Mouse (Mus musculus) neural tube, embryonic 11.5 days (tissue): ENCODE results near the gene Gm17662. TPM values are rescaled to one million over a fixed set of nuclear protein-coding genes. Genes with fewer than 3 reads are reported as not detected.

Experiments used
- ATAC-seq: fragments of 200-750 bp; cut with Nextera tagmentation; 2 replicates; pipeline ENCODE4 v1.8.0; 2017; ENCODE audit warnings: moderate number of reproducible peaks, mild to moderate bottlenecking, moderate TSS enrichment, moderate library complexity; ENCODE audit not compliant: insufficient read depth, low FRiP score, low TSS enrichment
- DNase-seq: peaks from one replicate; pipeline ENCODE4 v3.0.0-alpha.2; 2015; ENCODE audit warnings: low spot score
- H3K27ac ChIP-seq: fragments of 300-500 bp; sonication (generic); 2 replicates; pipeline ENCODE4 v1.5.1; 2014; ENCODE audit warnings: low read depth, mild to moderate bottlenecking, low read length
- H3K27me3 ChIP-seq: fragments of 300-500 bp; sonication (generic); 2 replicates; pipeline ENCODE4 v1.6.1; 2014; ENCODE audit warnings: mild to moderate bottlenecking, low read length, mixed read lengths; ENCODE audit not compliant: control insufficient read depth, insufficient read depth
- H3K36me3 ChIP-seq: fragments of 300-500 bp; sonication (generic); 2 replicates; pipeline ENCODE4 v1.6.1; 2014; ENCODE audit warnings: mild to moderate bottlenecking, low read length, moderate library complexity, mixed read lengths; ENCODE audit not compliant: control insufficient read depth, insufficient read depth
- H3K4me1 ChIP-seq: fragments of 300-500 bp; sonication (generic); 2 replicates; pipeline ENCODE4 v1.6.1; 2014; ENCODE audit warnings: low read length, mixed read lengths; ENCODE audit not compliant: control insufficient read depth, insufficient read depth
- H3K4me2 ChIP-seq: fragments of 300-500 bp; sonication (generic); 2 replicates; pipeline ENCODE4 v1.6.1; 2014; ENCODE audit warnings: low read depth, mild to moderate bottlenecking, moderate library complexity
- H3K4me3 ChIP-seq: fragments of 300-500 bp; sonication (generic); 2 replicates; pipeline ENCODE4 v1.5.1; 2014; ENCODE audit warnings: low read depth, low read length
- H3K9ac ChIP-seq: fragments of 300-500 bp; sonication (generic); 2 replicates; pipeline ENCODE4 v1.6.1; 2014; ENCODE audit warnings: mild to moderate bottlenecking, low read length
- H3K9me3 ChIP-seq: fragments of 300-500 bp; sonication (generic); 2 replicates; pipeline ENCODE4 v1.6.1; 2016; ENCODE audit warnings: low read length; ENCODE audit not compliant: control insufficient read depth
- whole genome bisulfite sequencing: fragments of 180-500 bp; shearing (Covaris S2); extraction: QIAGEN DNeasy Blood & Tissue Kit; methylation state at CpG from one replicate; pipeline ENCODE4 v1.1.7; 2014; 5-methylcytosine and 5-hydroxymethylcytosine counted together
- polyA plus RNA-seq: library from polyadenylated mRNA; unstranded; fragments of >200 nt; fragmentation: Nextera tagmentation; extraction: Ambion mirVana; gene quantifications from 2 replicates; pipeline ENCODE4 v1.2.1, GENCODE M21; 2014

Gm17662 gene
- polyA plus RNA-seq, 1 experiment from 2014 or later, result not detected

DNA sequence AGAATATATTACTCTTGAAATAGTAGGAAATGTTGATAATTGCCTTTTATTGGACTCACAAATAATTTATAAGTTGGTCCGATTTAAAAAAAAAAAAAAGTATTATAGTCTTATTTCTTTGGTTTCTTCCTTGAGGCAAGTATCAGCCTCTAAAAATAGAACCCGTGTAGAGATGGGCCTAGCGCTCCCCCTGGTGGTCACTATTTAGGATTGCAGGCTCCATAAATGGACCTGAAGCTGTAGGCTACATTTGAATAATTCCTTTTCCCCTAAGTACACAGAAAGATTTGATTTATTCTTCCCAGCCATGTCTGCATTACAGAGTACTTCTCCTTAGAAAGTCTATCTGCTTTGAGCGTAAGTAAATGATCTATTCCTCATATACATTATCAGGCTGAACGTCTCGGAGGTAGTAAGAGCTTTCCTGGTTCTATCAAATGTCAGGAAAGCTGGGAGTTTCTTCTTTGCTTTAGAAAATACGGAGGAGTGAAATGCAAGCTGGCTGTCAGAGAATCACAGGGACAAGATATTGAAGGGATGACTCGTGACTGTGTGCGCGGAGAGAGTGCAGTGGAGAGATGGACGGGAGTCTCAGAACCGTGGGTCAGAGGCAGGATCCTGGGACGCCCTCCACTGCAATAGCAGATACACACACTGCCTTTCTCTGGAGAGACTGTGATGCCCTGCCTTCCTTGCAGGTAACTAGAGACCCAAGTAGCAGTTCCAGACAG lies 37.0 kb downstream of the Gm17662 start:
- ATAC-seq (no peak), DNase-seq (peak; percentile 54)
- no peak overlapping the region for H3K27ac ChIP-seq
- 58% methylated on average over 13 of the region's 13 CpGs for WGBS
- no peak overlapping the region for H3K4me3 ChIP-seq
- no peak overlapping the region for H3K4me2 ChIP-seq
- no peaks in the 10 kb centered on the region for H3K36me3 ChIP-seq
- no peaks in the 10 kb centered on the region for H3K27me3 ChIP-seq
- no peaks in the 10 kb centered on the region for H3K9me3 ChIP-seq
- H3K4me1 ChIP-seq, result no peaks in the 10 kb centered on the region
- no peak overlapping the region for H3K9ac ChIP-seq

GRCm38 (mm10) chr4:104902836-104903235 lies 45.7 kb downstream of the Gm17662 start:
- Histone ChIP-seq H3K36me3 (no peaks in the 10 kb centered on the region), H3K27me3 (no peaks in the 10 kb centered on the region), H3K27ac (no peak overlapping the region), H3K9me3 (no peaks in the 10 kb centered on the region), H3K9ac (no peak overlapping the region), H3K4me2 (no peak overlapping the region), H3K4me3 (no peak overlapping the region), H3K4me1 (no peaks in the 10 kb centered on the region)
- no peak for ATAC-seq
- no peak for DNase-seq
- 87% methylated on average over 2 of the region's 2 CpGs for WGBS

DNA sequence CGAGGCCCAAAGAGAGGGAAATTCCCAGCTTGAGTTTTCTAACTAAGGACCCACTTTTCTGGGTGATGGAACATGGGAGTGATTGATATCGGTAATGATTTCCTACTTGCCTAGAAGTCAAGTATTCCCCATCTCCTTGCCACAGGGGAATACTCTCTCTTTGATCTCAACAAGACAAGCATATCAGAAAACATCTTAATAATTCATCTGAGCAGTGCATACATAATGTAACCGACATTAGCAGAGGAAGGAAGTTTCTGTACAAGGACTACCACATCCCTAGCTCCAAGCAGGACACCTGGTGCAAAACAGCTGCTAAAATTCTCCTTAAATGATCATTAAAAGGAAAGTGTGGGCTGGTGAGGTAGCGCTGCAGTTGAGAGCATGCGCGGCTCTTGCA lies 47.9 kb downstream of the Gm17662 start:
- DNase-seq, result no peak
- Histone ChIP-seq H3K36me3 (no peaks in the 10 kb centered on the region), H3K4me2 (no peak overlapping the region), H3K9me3 (no peaks in the 10 kb centered on the region), H3K27ac (no peak overlapping the region), H3K4me3 (no peak overlapping the region), H3K27me3 (no peaks in the 10 kb centered on the region), H3K4me1 (no peaks in the 10 kb centered on the region), H3K9ac (no peak overlapping the region)
- WGBS, result 90% methylated on average over 6 of the region's 6 CpGs
- ATAC-seq, result no peak

Other genes with a start within 250 kb of the Gm17662 start
- 0.13 TPM in 1 of 2 replicates, not detected in the other for gene C8b, start 91.0 kb upstream of the Gm17662 start, polyA plus RNA-seq
- gene C8a, start 19.1 kb downstream of the Gm17662 start, polyA plus RNA-seq, result 0.11 TPM in 1 of 2 replicates, not detected in the other
- gene Fyb2, start 56.1 kb downstream of the Gm17662 start, polyA plus RNA-seq, result 0.09 TPM in 1 of 2 replicates, not detected in the other